Mouse (Mus musculus) lung, postnatal 0 days (tissue): ENCODE data around the gene Igsf21.

Source experiments
- CTCF ChIP-seq: IDR thresholded peaks from 2 replicates; pipeline ENCODE4 v1.5.1; 2016; ENCODE audit warnings: antibody characterized with exemption, mild to moderate bottlenecking
- EP300 ChIP-seq: IDR thresholded peaks from 2 replicates; pipeline ENCODE4 v1.6.1; 2016; ENCODE audit warnings: antibody characterized with exemption, mild to moderate bottlenecking, control low read depth

DNA sequence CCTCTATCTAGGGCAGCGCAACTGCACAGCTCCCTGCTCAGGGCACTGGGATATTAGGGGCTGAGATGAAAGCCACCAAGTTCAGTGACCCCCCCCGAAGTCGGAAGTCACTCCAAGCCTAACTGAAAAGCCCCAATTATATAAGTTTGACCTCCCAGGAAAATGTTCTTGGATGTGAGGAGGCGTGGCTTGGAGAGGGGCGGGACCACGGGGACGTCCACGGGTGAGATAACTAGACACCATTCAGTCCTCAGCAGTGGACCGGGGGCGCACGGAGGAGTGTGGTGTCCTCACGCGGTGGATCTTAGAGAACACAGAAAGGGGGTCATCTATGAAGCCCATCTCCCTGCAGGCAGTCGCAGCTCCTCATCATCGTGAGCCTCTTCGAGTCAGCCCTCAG, 3.4 kb downstream of the Igsf21 start:
- TF ChIP-seq CTCF (no peak), EP300 (no peak)
